Mouse (Mus musculus): ENCODE data around the gene Pla1a. TPM values are rescaled to one million over a fixed set of nuclear protein-coding genes. Genes with fewer than 3 reads are reported as not detected.

The Pla1a gene
- polyA plus RNA-seq, 1 experiment from 2014 or later = 49.8 TPM

DNA sequence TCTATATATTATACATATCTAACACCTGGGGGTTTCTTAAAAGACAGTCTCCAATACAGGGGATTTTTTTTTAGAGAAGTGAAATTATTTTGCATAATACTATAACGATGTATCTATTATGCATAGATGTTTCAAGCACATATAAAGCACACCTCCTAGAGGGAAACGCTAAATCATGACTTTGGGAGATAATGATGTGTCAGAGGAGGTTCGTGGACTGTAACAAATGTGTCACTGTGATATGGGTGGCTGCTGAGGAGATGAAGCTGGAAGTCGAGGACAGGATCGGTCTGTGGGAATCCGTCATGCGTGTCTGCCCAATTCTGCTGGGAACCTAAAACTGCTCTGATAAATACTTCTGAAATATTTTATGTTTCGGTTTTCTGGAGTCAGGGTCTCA lies 28.8 kb upstream of the Pla1a start:
- no peak for ATAC-seq
- H3K27ac ChIP-seq (ENCODE audit: low read depth) = peak overlapping the region; percentile 44; the same call in 1 of the 2 replicates
- H3K36me3 ChIP-seq (replicated peaks; ENCODE audit: insufficient read depth, low read length) = no peaks in the 10 kb centered on the region
- no peak overlapping the region for H3K4me3 ChIP-seq (ENCODE audit: low read depth, low read length)
- 61% methylated on average over 8 of the region's 8 CpGs for WGBS (ENCODE audit: insufficient replicate concordance)
- no peak overlapping the region for H3K9ac ChIP-seq (replicated peaks)
- H3K27me3 ChIP-seq (ENCODE audit: insufficient read depth, low read length) = no peaks in the 10 kb centered on the region
- H3K4me1 ChIP-seq (ENCODE audit: insufficient read depth) = peaks cover 13% of the 10 kb centered on the region
- DNase-seq = no peak
- H3K4me2 ChIP-seq (ENCODE audit: low read depth, low read length) = peak overlapping the region; percentile 42; the same call in 1 of the 2 replicates
- no peaks in the 10 kb centered on the region for H3K9me3 ChIP-seq (ENCODE audit: low read length)
- TF ChIP-seq EP300 (IDR thresholded peaks at IDR 0.05; ENCODE audit: low read depth) = no peak
- TF ChIP-seq CTCF (IDR thresholded peaks at IDR 0.05; ENCODE audit: low read depth) = no peak

DNA sequence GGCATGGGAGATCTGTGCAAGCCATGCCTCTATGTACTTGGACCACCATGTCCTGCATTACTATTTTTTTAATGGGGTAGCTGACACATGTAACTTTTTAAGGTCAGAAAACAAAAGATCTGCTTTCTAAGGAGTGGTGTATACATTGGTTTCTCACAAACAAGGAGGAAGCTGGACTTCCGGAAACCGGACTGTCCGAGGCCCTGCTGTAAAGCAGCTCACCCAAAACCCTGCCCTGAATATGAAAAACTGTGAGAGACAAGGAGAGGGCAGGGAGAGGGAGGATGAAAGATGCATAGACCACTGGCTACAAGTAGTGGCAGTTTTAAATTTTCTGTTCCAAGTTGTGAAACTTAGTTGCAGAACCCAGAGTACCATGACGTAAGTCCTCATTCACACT lies 27.0 kb upstream of the Pla1a start:
- no peaks in the 10 kb centered on the region for H3K36me3 ChIP-seq (replicated peaks; ENCODE audit: insufficient read depth, low read length)
- DNase-seq = no peak
- H3K27me3 ChIP-seq (ENCODE audit: insufficient read depth, low read length) = no peaks in the 10 kb centered on the region
- no peak overlapping the region for H3K4me3 ChIP-seq (ENCODE audit: low read depth, low read length)
- no peak for ATAC-seq
- no peaks in the 10 kb centered on the region for H3K9me3 ChIP-seq (ENCODE audit: low read length)
- no peak overlapping the region for H3K27ac ChIP-seq (ENCODE audit: low read depth)
- no peak overlapping the region for H3K4me2 ChIP-seq (ENCODE audit: low read depth, low read length)
- WGBS (ENCODE audit: insufficient replicate concordance) = 80% methylated on average over 4 of the region's 4 CpGs
- no peak overlapping the region for H3K9ac ChIP-seq (replicated peaks)
- no peak for TF ChIP-seq CTCF (IDR thresholded peaks at IDR 0.05; ENCODE audit: low read depth)
- TF ChIP-seq EP300 (IDR thresholded peaks at IDR 0.05; ENCODE audit: low read depth) = no peak
- peaks cover 13% of the 10 kb centered on the region for H3K4me1 ChIP-seq (ENCODE audit: insufficient read depth)

DNA sequence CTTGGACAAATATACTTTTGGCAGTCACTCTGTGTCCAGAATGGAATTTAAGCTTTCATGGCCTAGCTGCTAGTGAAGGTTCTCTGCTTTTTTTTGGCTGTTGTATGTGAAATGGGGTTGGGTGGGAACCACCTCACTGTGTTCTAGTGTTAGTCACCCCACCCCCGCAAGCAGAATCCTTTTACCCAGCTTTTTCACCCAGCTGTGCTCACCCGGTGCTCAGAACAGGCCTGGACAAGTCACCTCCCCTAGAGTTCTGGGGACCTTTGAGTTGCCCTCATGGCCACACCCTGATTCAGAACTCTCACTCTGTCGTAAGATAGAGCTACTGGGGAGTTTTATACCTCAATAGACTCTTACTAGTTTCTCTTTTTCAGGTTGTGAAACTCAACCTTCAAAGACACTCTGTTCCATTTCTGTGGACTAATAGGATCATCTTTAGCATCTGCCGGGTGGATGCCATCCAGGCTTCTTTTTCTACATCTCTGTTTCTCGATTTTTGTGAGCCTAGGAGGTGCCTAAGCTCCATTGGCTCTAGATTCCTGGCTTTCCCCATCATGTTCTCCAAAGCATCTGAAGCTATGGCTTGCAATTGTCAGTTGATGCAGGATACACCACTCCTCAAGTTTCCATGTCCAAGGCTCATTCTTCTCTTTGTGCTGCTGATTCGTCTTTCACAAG lies 25.8 kb upstream of the Pla1a start:
- Histone ChIP-seq H3K4me3 (ENCODE audit: low read depth, low read length) (no peak overlapping the region), H3K36me3 (replicated peaks; ENCODE audit: insufficient read depth, low read length) (no peaks in the 10 kb centered on the region), H3K9me3 (ENCODE audit: low read length) (no peaks in the 10 kb centered on the region), H3K4me2 (ENCODE audit: low read depth, low read length) (0 out of 2 replicates have a peak overlapping the region, but pooled peaks have one; percentile 1), H3K27me3 (ENCODE audit: insufficient read depth, low read length) (no peaks in the 10 kb centered on the region), H3K9ac (replicated peaks) (no peak overlapping the region), H3K4me1 (ENCODE audit: insufficient read depth) (peaks cover 16% of the 10 kb centered on the region), H3K27ac (ENCODE audit: low read depth) (0 out of 2 replicates have a peak overlapping the region, but pooled peaks have one; percentile 29)
- WGBS (ENCODE audit: insufficient replicate concordance) = 57% methylated on average over 6 of the region's 6 CpGs
- peak; percentile 47 for ATAC-seq
- TF ChIP-seq EP300 (IDR thresholded peaks at IDR 0.05; ENCODE audit: low read depth) (no peak), CTCF (IDR thresholded peaks at IDR 0.05; ENCODE audit: low read depth) (no peak)
- no peak for DNase-seq

DNA sequence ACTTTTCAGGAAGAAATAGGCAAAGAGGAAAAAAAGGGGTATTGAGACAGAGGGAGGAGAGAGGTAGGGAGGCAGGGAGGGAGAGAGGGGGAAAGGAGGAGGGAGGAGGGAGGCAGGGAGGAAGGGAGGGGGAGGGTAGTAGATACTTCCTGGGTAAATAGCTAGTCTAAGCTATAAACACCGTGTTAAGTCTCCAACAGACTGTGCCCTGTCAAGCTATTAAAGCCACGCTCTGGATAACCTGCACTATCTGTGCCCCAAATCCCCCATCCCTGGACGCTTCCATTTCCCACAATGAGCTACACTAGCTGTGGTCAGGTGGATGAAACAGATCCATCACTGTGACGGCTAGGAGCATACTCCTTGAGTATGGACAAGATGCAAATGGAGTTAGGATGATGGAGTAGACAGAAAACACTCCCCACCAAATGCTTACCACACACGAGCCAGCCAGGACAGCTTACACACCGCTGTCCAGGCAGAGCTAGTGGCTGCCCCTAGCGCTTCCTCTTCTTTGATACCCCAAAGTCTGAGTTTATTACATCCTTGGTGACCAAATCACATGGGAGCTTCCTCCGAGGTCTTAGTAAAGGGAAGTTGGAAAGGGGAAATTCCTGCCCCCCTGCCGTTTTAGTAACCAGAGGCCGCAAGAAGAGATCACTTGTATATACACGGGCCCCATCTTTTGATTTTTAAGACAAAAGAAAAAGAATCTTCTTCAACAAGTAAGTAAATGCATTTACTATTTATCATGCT lies 24.0 kb upstream of the Pla1a start:
- 35% methylated on average over 11 of the region's 11 CpGs for WGBS (ENCODE audit: insufficient replicate concordance)
- Histone ChIP-seq H3K27me3 (ENCODE audit: insufficient read depth, low read length) (no peaks in the 10 kb centered on the region), H3K27ac (ENCODE audit: low read depth) (no peak overlapping the region), H3K4me2 (ENCODE audit: low read depth, low read length) (peak overlapping the region; percentile 16), H3K9ac (replicated peaks) (no peak overlapping the region), H3K4me1 (ENCODE audit: insufficient read depth) (peaks cover 8% of the 10 kb centered on the region), H3K36me3 (replicated peaks; ENCODE audit: insufficient read depth, low read length) (no peaks in the 10 kb centered on the region), H3K9me3 (ENCODE audit: low read length) (no peaks in the 10 kb centered on the region), H3K4me3 (ENCODE audit: low read depth, low read length) (0 out of 2 replicates have a peak overlapping the region, but pooled peaks have one; percentile 2)
- DNase-seq = no peak
- no peak for TF ChIP-seq CTCF (IDR thresholded peaks at IDR 0.05; ENCODE audit: low read depth)
- TF ChIP-seq EP300 (IDR thresholded peaks at IDR 0.05; ENCODE audit: low read depth) = no peak
- ATAC-seq = no peak

DNA sequence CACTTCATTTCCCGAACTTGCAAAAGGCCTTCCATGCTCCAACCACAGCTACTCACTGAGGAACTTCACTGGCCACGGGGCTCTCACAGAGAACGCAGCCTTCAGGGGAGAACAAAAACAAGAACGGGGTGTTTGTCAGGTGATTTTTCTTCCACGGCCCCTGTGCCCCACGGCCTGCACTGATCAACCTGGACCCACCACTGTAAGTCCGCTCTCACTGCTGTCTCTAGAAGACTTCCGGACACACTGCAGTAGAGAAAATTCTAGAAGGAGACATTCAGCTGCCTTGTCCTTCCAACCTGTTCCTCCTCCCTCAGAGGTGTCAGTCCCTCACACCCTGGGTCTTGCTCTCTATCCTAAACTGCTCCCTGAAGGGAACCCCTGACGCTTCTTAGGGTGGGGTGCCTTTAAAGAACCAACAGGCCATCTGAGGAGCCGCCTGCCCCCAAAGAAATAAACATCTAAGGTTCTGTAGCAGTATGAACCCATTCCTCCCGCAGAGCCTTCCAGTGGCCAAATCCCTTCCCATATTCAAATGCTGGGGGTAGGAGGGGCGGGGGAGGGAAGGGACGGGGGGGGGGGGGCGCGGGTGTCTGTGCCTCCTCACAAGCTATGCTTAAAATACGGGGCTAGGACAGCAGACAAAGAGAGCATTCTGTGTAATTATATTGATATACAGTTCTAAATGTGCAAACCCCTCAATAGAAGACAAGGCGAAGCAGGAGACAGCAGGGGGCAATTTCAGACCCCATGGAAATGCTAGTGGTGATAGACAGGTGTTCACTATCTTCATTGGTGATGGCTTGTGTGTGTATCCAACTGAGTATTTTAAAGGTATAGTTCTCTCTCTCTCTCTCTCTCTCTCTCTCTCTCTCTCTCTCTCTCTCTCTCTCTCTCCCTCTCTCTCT lies 22.8 kb upstream of the Pla1a start, which contains the start of gene Cd80:
Gene Cd80 (plus strand): TSS at position 51 of the 908 bp plus-strand sequence.
- Histone ChIP-seq H3K4me2 (ENCODE audit: low read depth, low read length) (no peak within 1 kb of the TSS), H3K9me3 (ENCODE audit: low read length) (no peaks in the 10 kb centered on the region), H3K27me3 (ENCODE audit: insufficient read depth, low read length) (no peaks in the 10 kb centered on the region), H3K27ac (ENCODE audit: low read depth) (no peak within 1 kb of the TSS), H3K4me3 (ENCODE audit: low read depth, low read length) (no peak within 1 kb of the TSS), H3K36me3 (replicated peaks; ENCODE audit: insufficient read depth, low read length) (no peaks in the 10 kb centered on the region), H3K4me1 (ENCODE audit: insufficient read depth) (peaks cover 18% of the 10 kb centered on the region), H3K9ac (replicated peaks) (no peak within 1 kb of the TSS)
- ATAC-seq = no peak
- TF ChIP-seq CTCF (IDR thresholded peaks at IDR 0.05; ENCODE audit: low read depth) = no peak
- DNase-seq = no peak
- 71% methylated on average over 17 of the region's 17 CpGs for WGBS (ENCODE audit: insufficient replicate concordance)

Data from liver, postnatal 0 days (tissue).